Mouse (Mus musculus) hindbrain, embryonic 15.5 days (tissue): ENCODE data around the gene Exosc10. TPM values are rescaled to one million over a fixed set of nuclear protein-coding genes. Genes with fewer than 3 reads are reported as not detected.

ENCODE experiments used
- ATAC-seq: fragments of 200-750 bp; cut with Nextera tagmentation; 2 replicates; pipeline ENCODE4 v1.8.0; 2017; ENCODE audit warnings: low read depth, moderate number of reproducible peaks, moderate TSS enrichment; ENCODE audit not compliant: low FRiP score
- H3K27ac ChIP-seq: fragments of 300-500 bp; sonication (generic); replicated peaks from 2 replicates; pipeline ENCODE4 v1.5.1; 2015; ENCODE audit warnings: mild to moderate bottlenecking, inconsistent platforms
- H3K27me3 ChIP-seq: fragments of 300-500 bp; sonication (generic); 2 replicates; pipeline ENCODE4 v1.6.1; 2015; ENCODE audit warnings: control low read depth, inconsistent platforms
- H3K36me3 ChIP-seq: fragments of 300-500 bp; sonication (generic); 2 replicates; pipeline ENCODE4 v1.6.1; 2015; ENCODE audit warnings: control low read depth, inconsistent platforms
- H3K4me1 ChIP-seq: fragments of 300-500 bp; sonication (generic); replicated peaks from 2 replicates; pipeline ENCODE4 v1.6.1; 2015; ENCODE audit warnings: control low read depth, inconsistent platforms
- H3K4me2 ChIP-seq: fragments of 300-500 bp; sonication (generic); 2 replicates; pipeline ENCODE4 v1.6.1; 2015; ENCODE audit warnings: moderate library complexity, mild to moderate bottlenecking, inconsistent platforms
- H3K4me3 ChIP-seq: fragments of 300-500 bp; sonication (generic); 2 replicates; pipeline ENCODE4 v1.5.1; 2015; ENCODE audit warnings: mild to moderate bottlenecking, inconsistent platforms
- H3K9ac ChIP-seq: fragments of 300-500 bp; sonication (generic); 2 replicates; pipeline ENCODE4 v1.6.1; 2015; ENCODE audit warnings: inconsistent platforms
- H3K9me3 ChIP-seq: fragments of 300-500 bp; sonication (generic); 2 replicates; pipeline ENCODE4 v1.6.1; 2016; ENCODE audit warnings: control low read depth, inconsistent platforms
- WGBS: fragments of 180-500 bp; shearing (Covaris S2); methylation state at CpG from one replicate; pipeline ENCODE4 v1.1.7; 2015; 5-methylcytosine and 5-hydroxymethylcytosine counted together
- polyA plus RNA-seq: library from polyadenylated mRNA; unstranded; fragments of >200 nt; fragmentation: Nextera tagmentation; extraction: Ambion mirVana; gene quantifications from 2 replicates; pipeline ENCODE4 v1.2.1, GENCODE M21; 2015

Gene Exosc10
- polyA plus RNA-seq, 1 experiment from 2014 or later, result 91.7 TPM

- peaks cover 62% of the 10 kb centered on the region for H3K36me3 ChIP-seq
- no peak overlapping the region for H3K4me2 ChIP-seq
- H3K4me3 ChIP-seq, result no peak overlapping the region
- no peaks in the 10 kb centered on the region for H3K27me3 ChIP-seq
- WGBS, result 85% methylated on average over 9 of the region's 9 CpGs
- H3K4me1 ChIP-seq, result no peaks in the 10 kb centered on the region
- no peaks in the 10 kb centered on the region for H3K9me3 ChIP-seq
- no peak overlapping the region for H3K27ac ChIP-seq
- no peak overlapping the region for H3K9ac ChIP-seq
- ATAC-seq, result no peak
Measured at GRCm38 (mm10) chr4:148580765-148581164, 22.5 kb downstream of the Exosc10 start.

- peaks cover 56% of the 10 kb centered on the region for H3K36me3 ChIP-seq
- WGBS, result 91% methylated on average over 5 of the region's 5 CpGs
- H3K4me2 ChIP-seq, result no peak overlapping the region
Measured at GRCm38 (mm10) chr4:148581422-148581821, 23.2 kb downstream of the Exosc10 start.

GRCm38 (mm10) chr4:148583257-148583656, 25.0 kb downstream of the Exosc10 start:
- Histone ChIP-seq H3K4me2 (no peak overlapping the region), H3K36me3 (peaks cover 40% of the 10 kb centered on the region), H3K9me3 (no peaks in the 10 kb centered on the region), H3K4me3 (no peak overlapping the region), H3K9ac (no peak overlapping the region), H3K27ac (no peak overlapping the region), H3K4me1 (no peaks in the 10 kb centered on the region), H3K27me3 (no peaks in the 10 kb centered on the region)
- no peak for ATAC-seq
- WGBS, result 94% methylated on average over 4 of the region's 4 CpGs

More at GRCm38 (mm10) chr4:148581422-148581821, 23.2 kb downstream of the Exosc10 start:
- Histone ChIP-seq H3K9ac (no peak overlapping the region), H3K4me1 (no peaks in the 10 kb centered on the region), H3K4me3 (no peak overlapping the region), H3K27ac (no peak overlapping the region), H3K27me3 (no peaks in the 10 kb centered on the region), H3K9me3 (no peaks in the 10 kb centered on the region)
- ATAC-seq, result no peak

- Histone ChIP-seq H3K36me3 (peaks cover 13% of the 10 kb centered on the region), H3K27me3 (no peaks in the 10 kb centered on the region), H3K4me1 (peaks cover 5% of the 10 kb centered on the region), H3K27ac (no peak overlapping the region), H3K9ac (no peak overlapping the region), H3K4me3 (no peak overlapping the region), H3K4me2 (no peak overlapping the region), H3K9me3 (no peaks in the 10 kb centered on the region)
- 83% methylated on average over 9 of the region's 9 CpGs for WGBS
- no peak for ATAC-seq
Measured at GRCm38 (mm10) chr4:148586648-148587047, 28.4 kb downstream of the Exosc10 start.

- Histone ChIP-seq H3K27me3 (no peaks in the 10 kb centered on the region), H3K4me1 (peaks cover 18% of the 10 kb centered on the region), H3K4me2 (no peak overlapping the region), H3K36me3 (peaks cover 6% of the 10 kb centered on the region), H3K9ac (no peak overlapping the region), H3K9me3 (no peaks in the 10 kb centered on the region), H3K27ac (no peak overlapping the region), H3K4me3 (no peak overlapping the region)
- 73% methylated on average over 9 of the region's 9 CpGs for WGBS
- no peak for ATAC-seq
Measured at GRCm38 (mm10) chr4:148588793-148589192, 30.6 kb downstream of the Exosc10 start.

- Histone ChIP-seq H3K4me3 (no peak overlapping the region), H3K36me3 (peaks cover 14% of the 10 kb centered on the region), H3K9ac (no peak overlapping the region), H3K9me3 (no peaks in the 10 kb centered on the region), H3K27ac (no peak overlapping the region), H3K27me3 (no peaks in the 10 kb centered on the region), H3K4me1 (peaks cover 18% of the 10 kb centered on the region), H3K4me2 (no peak overlapping the region)
- no peak for ATAC-seq
- WGBS, result 66% methylated on average over 7 of the region's 8 CpGs
Measured at GRCm38 (mm10) chr4:148589565-148589964, 31.3 kb downstream of the Exosc10 start.

GRCm38 (mm10) chr4:148590421-148591170, 32.4 kb downstream of the Exosc10 start:
- Histone ChIP-seq H3K9ac (peak overlapping the region; percentile 55), H3K27ac (peak overlapping the region; percentile 85), H3K9me3 (no peaks in the 10 kb centered on the region), H3K27me3 (no peaks in the 10 kb centered on the region), H3K4me2 (peak overlapping the region; percentile 82), H3K36me3 (peaks cover 24% of the 10 kb centered on the region), H3K4me1 (peaks cover 18% of the 10 kb centered on the region), H3K4me3 (peak overlapping the region; percentile 99)
- ATAC-seq, result no peak
- WGBS, result 5% methylated on average over 18 of the region's 18 CpGs

GRCm38 (mm10) chr4:148591171-148591630, 33.0 kb downstream of the Exosc10 start, which contains the start of gene Srm:
Gene Srm, plus strand, starts transcription at chr4:148591503.
- peaks cover 29% of the 10 kb centered on the region for H3K36me3 ChIP-seq
- H3K9ac ChIP-seq, result peak within 1 kb of the TSS; percentile 87
- 0% methylated on average over 50 of the region's 50 CpGs for WGBS
- H3K27ac ChIP-seq, result peak within 1 kb of the TSS; percentile 85
- peak within 1 kb of the TSS; percentile 82 for H3K4me2 ChIP-seq
- H3K4me3 ChIP-seq, result peak within 1 kb of the TSS; percentile 99
- peaks cover 18% of the 10 kb centered on the region for H3K4me1 ChIP-seq
- no peaks in the 10 kb centered on the region for H3K27me3 ChIP-seq
- H3K9me3 ChIP-seq, result no peaks in the 10 kb centered on the region
- ATAC-seq, result peak; percentile 99

- Histone ChIP-seq H3K9me3 (no peaks in the 10 kb centered on the region), H3K4me3 (peak overlapping the region; percentile 99)
- WGBS, result under 1% methylated on average over 53 of the region's 53 CpGs
Measured at GRCm38 (mm10) chr4:148591637-148592380, 33.6 kb downstream of the Exosc10 start.

GRCm38 (mm10) chr4:148593996-148594395, 35.8 kb downstream of the Exosc10 start:
- peaks cover 50% of the 10 kb centered on the region for H3K36me3 ChIP-seq
- ATAC-seq, result no peak

More at GRCm38 (mm10) chr4:148591637-148592380, 33.6 kb downstream of the Exosc10 start:
- Histone ChIP-seq H3K27me3 (no peaks in the 10 kb centered on the region), H3K27ac (peak overlapping the region; percentile 78), H3K4me2 (peak overlapping the region; percentile 82), H3K36me3 (peaks cover 35% of the 10 kb centered on the region), H3K4me1 (peaks cover 18% of the 10 kb centered on the region), H3K9ac (peak overlapping the region; percentile 87)
- peak; percentile 51; the same call in 1 of the 2 replicates for ATAC-seq

GRCm38 (mm10) chr4:148595916-148596315, 37.7 kb downstream of the Exosc10 start:
- peaks cover 13% of the 10 kb centered on the region for H3K4me1 ChIP-seq
- ATAC-seq, result no peak
- no peak overlapping the region for H3K27ac ChIP-seq
- peaks cover 50% of the 10 kb centered on the region for H3K36me3 ChIP-seq
- no peak overlapping the region for H3K4me2 ChIP-seq
- no peaks in the 10 kb centered on the region for H3K27me3 ChIP-seq
- 87% methylated on average over 6 of the region's 6 CpGs for WGBS
- no peaks in the 10 kb centered on the region for H3K9me3 ChIP-seq
- no peak overlapping the region for H3K4me3 ChIP-seq
- H3K9ac ChIP-seq, result no peak overlapping the region

More at GRCm38 (mm10) chr4:148593996-148594395, 35.8 kb downstream of the Exosc10 start:
- Histone ChIP-seq H3K27ac (no peak overlapping the region), H3K4me3 (no peak overlapping the region), H3K4me2 (no peak overlapping the region), H3K9me3 (no peaks in the 10 kb centered on the region), H3K9ac (no peak overlapping the region), H3K27me3 (no peaks in the 10 kb centered on the region), H3K4me1 (peaks cover 18% of the 10 kb centered on the region)
- 95% methylated on average over 11 of the region's 11 CpGs for WGBS

GRCm38 (mm10) chr4:148596731-148597130, 38.5 kb downstream of the Exosc10 start:
- H3K27me3 ChIP-seq, result no peaks in the 10 kb centered on the region
- WGBS, result 98% methylated on average over 3 of the region's 3 CpGs
- no peak overlapping the region for H3K9ac ChIP-seq
- no peak overlapping the region for H3K4me3 ChIP-seq
- H3K4me1 ChIP-seq, result peaks cover 13% of the 10 kb centered on the region
- no peak for ATAC-seq
- no peak overlapping the region for H3K4me2 ChIP-seq
- H3K9me3 ChIP-seq, result no peaks in the 10 kb centered on the region
- H3K36me3 ChIP-seq, result peaks cover 50% of the 10 kb centered on the region
- H3K27ac ChIP-seq, result no peak overlapping the region
